Mouse (Mus musculus): ENCODE measurements at regions not wholly inside any gene's neighbourhood (a gene's known extent, or its start where the extent isn't known, plus 50 kb on each side); places are given as distances from the start of the nearest gene placed in this dataset.

DNA sequence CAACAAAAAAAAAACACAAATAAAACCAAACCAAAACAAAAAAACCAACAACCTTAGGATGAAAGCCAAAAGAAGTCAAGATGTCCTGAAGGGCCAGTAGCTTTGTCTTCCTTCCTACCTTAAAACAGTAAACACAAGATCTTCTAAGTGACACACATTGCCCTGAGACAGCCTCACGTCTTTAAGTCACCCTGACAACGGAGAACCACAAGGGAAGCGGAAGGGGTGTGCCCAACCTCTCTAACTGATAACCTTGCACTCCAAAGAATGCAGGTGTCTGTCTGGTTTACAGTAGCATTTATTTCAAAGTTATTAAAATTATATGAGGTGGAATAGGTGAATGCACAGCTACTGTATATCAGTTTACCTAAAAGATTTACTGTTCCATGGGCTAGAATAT lies 105.7 kb upstream of the Pcgf5 start:
- Histone ChIP-seq H3K9me3 (replicated peaks; ENCODE audit: control insufficient read depth, low read length) (no peaks in the 10 kb centered on the region), H3K36me3 (ENCODE audit: control insufficient read depth, insufficient read depth, low read length) (no peaks in the 10 kb centered on the region), H3K4me3 (ENCODE audit: low read depth, low read length) (no peak overlapping the region), H3K9ac (ENCODE audit: low read length) (no peak overlapping the region), H3K27me3 (replicated peaks; ENCODE audit: control insufficient read depth, insufficient read depth, low read length) (no peaks in the 10 kb centered on the region), H3K4me1 (ENCODE audit: control insufficient read depth, insufficient read depth, low read length) (no peaks in the 10 kb centered on the region), H3K27ac (ENCODE audit: low read depth, low read length) (no peak overlapping the region), H3K4me2 (ENCODE audit: low read length) (no peak overlapping the region)
- DNase-seq (ENCODE audit: low spot score) = no peak
- WGBS = 90% methylated on average over 3 of the region's 3 CpGs
- ATAC-seq = no peak

DNA sequence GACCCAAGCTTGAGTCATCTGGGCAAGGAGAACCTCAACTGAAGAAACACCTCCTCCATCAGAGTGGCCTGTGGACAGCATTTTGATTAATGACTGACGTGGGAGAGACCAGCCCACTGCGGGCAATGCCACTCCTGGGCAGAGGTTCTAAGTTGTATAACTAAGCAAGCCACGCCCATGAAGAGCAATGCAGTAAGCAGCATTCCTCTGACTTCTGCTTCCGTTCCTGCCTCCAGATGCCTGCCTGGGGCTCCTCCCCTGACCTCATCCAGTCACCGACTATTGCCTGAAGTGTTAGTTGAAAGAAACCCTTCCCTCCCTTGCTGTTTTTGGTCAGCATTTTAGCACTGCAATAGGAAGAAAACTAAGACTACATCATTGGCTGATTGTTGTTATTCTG lies 105.2 kb upstream of the Pcgf5 start:
- ATAC-seq (no peak), DNase-seq (ENCODE audit: low spot score) (no peak)
- no peak overlapping the region for H3K4me3 ChIP-seq (ENCODE audit: low read depth, low read length)
- H3K36me3 ChIP-seq (ENCODE audit: control insufficient read depth, insufficient read depth, low read length) = no peaks in the 10 kb centered on the region
- no peak overlapping the region for H3K27ac ChIP-seq (ENCODE audit: low read depth, low read length)
- H3K9ac ChIP-seq (ENCODE audit: low read length) = no peak overlapping the region
- H3K9me3 ChIP-seq (replicated peaks; ENCODE audit: control insufficient read depth, low read length) = no peaks in the 10 kb centered on the region; the same call in 1 of the 2 replicates
- no peaks in the 10 kb centered on the region for H3K27me3 ChIP-seq (replicated peaks; ENCODE audit: control insufficient read depth, insufficient read depth, low read length)
- no peak overlapping the region for H3K4me2 ChIP-seq (ENCODE audit: low read length)
- no peaks in the 10 kb centered on the region for H3K4me1 ChIP-seq (ENCODE audit: control insufficient read depth, insufficient read depth, low read length)
- WGBS = 83% methylated on average over 5 of the region's 5 CpGs

- Histone ChIP-seq H3K36me3 (ENCODE audit: control insufficient read depth, insufficient read depth, low read length) (no peaks in the 10 kb centered on the region), H3K4me2 (ENCODE audit: low read length) (no peak overlapping the region), H3K27me3 (replicated peaks; ENCODE audit: control insufficient read depth, insufficient read depth, low read length) (no peaks in the 10 kb centered on the region), H3K27ac (ENCODE audit: low read depth, low read length) (no peak overlapping the region), H3K4me1 (ENCODE audit: control insufficient read depth, insufficient read depth, low read length) (no peaks in the 10 kb centered on the region), H3K4me3 (ENCODE audit: low read depth, low read length) (no peak overlapping the region), H3K9ac (ENCODE audit: low read length) (no peak overlapping the region), H3K9me3 (replicated peaks; ENCODE audit: control insufficient read depth, low read length) (no peaks in the 10 kb centered on the region; the same call in 1 of the 2 replicates)
- ATAC-seq (no peak), DNase-seq (ENCODE audit: low spot score) (no peak)
- 89% methylated on average over 3 of the region's 3 CpGs for WGBS
Observed at GRCm38 (mm10) chr19:36252522-36252921, 95.6 kb upstream of the Pcgf5 start.

DNA sequence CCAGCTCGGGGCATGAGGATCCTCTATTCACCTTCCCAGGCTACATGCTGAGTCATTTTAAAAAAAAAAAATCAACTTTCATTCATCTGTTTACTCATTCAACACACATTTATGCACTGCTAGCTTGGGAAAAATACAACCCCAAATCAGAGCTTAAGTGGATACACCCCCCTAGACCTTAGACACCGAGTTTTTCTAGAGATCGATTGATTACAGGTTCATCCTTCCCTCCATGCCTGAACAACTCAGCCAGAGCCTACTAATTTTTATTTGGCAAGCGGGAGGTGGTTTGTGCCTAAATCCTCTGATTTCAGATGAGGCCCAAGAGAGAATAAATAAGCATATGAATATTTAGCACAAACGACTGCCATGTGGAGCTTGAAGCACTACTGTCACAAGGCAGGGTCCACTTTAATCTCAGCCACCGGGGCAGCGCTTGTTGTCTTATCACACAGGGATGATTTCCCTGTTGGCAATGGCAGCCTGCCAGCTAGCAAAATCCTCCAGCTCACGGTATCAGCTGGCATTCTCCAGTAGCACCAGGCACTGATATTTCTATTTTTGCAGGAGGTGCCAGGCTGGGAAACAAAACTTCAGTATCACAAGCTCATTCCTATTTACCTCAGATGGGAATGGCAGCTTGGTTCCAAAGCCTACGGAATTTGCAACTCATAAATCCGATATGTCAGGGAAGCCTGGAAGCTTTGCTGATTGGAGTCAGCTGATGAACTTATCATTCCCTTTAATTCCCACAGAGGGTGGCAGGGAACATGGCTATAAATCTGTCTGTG lies 90.2 kb upstream of the Pcgf5 start:
- ATAC-seq (peak; percentile 54), DNase-seq (ENCODE audit: low spot score) (peak; percentile 56)
- Histone ChIP-seq H3K4me3 (ENCODE audit: low read depth, low read length) (no peak overlapping the region), H3K4me1 (ENCODE audit: control insufficient read depth, insufficient read depth, low read length) (no peaks in the 10 kb centered on the region), H3K27me3 (replicated peaks; ENCODE audit: control insufficient read depth, insufficient read depth, low read length) (no peaks in the 10 kb centered on the region), H3K9ac (ENCODE audit: low read length) (no peak overlapping the region), H3K4me2 (ENCODE audit: low read length) (no peak overlapping the region), H3K27ac (ENCODE audit: low read depth, low read length) (no peak overlapping the region), H3K9me3 (replicated peaks; ENCODE audit: control insufficient read depth, low read length) (no peaks in the 10 kb centered on the region), H3K36me3 (ENCODE audit: control insufficient read depth, insufficient read depth, low read length) (no peaks in the 10 kb centered on the region)
- 63% methylated on average over 10 of the region's 10 CpGs for WGBS

DNA sequence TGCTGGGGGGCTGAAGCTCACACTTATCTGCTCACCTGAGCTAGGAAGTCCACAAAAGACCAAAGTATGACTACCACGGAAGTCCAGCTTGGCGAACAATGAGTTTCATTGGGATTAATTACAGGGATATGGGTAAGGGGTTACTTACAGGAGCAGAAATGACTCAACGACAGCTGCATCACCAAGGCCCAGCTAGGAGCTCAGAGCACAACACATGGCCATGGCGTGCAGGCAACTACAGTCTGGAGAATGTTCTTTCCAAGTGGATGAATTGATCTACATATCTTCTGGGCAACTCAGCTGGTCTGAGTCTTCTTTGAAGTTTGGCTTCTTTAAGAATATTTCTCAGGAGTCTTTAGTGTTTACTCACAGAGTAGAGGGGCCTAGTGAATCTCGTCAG lies 86.3 kb upstream of the Pcgf5 start:
- no peak for ATAC-seq
- H3K27me3 ChIP-seq (replicated peaks; ENCODE audit: control insufficient read depth, insufficient read depth, low read length) = no peaks in the 10 kb centered on the region
- 94% methylated on average over 5 of the region's 5 CpGs for WGBS

DNA sequence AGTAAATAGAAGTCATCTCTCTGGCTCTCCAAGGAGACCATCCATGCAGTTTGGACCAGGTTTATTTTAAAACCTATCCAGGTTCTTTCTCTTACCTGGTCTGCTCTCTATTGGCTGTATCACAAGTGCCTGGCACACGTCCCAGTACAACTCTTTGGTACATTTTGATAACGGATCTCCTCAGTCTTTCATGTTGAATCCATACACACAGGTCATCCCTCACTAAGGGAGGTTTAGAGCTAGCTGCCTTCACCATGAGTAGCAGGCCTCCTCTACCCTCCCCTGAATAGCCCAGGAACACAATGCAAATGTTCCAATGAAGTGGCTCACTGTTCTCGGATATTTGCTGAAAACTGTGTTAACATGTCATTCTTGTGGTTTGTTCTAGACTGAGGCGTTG lies 84.2 kb upstream of the Pcgf5 start:
- DNase-seq (ENCODE audit: low spot score) (no peak), ATAC-seq (no peak)
- no peaks in the 10 kb centered on the region for H3K27me3 ChIP-seq (replicated peaks; ENCODE audit: control insufficient read depth, insufficient read depth, low read length)
- H3K9ac ChIP-seq (ENCODE audit: low read length) = no peak overlapping the region
- H3K9me3 ChIP-seq (replicated peaks; ENCODE audit: control insufficient read depth, low read length) = no peaks in the 10 kb centered on the region
- no peaks in the 10 kb centered on the region for H3K36me3 ChIP-seq (ENCODE audit: control insufficient read depth, insufficient read depth, low read length)
- no peak overlapping the region for H3K27ac ChIP-seq (ENCODE audit: low read depth, low read length)
- 81% methylated on average over 4 of the region's 4 CpGs for WGBS
- H3K4me2 ChIP-seq (ENCODE audit: low read length) = no peak overlapping the region
- H3K4me3 ChIP-seq (ENCODE audit: low read depth, low read length) = no peak overlapping the region
- no peaks in the 10 kb centered on the region for H3K4me1 ChIP-seq (ENCODE audit: control insufficient read depth, insufficient read depth, low read length)

More for the DNA sequence above, 86.3 kb upstream of the Pcgf5 start:
- H3K27ac ChIP-seq (ENCODE audit: low read depth, low read length) = no peak overlapping the region
- no peak overlapping the region for H3K4me2 ChIP-seq (ENCODE audit: low read length)
- no peak overlapping the region for H3K4me3 ChIP-seq (ENCODE audit: low read depth, low read length)
- no peaks in the 10 kb centered on the region for H3K4me1 ChIP-seq (ENCODE audit: control insufficient read depth, insufficient read depth, low read length)
- no peaks in the 10 kb centered on the region for H3K9me3 ChIP-seq (replicated peaks; ENCODE audit: control insufficient read depth, low read length)
- no peak overlapping the region for H3K9ac ChIP-seq (ENCODE audit: low read length)
- H3K36me3 ChIP-seq (ENCODE audit: control insufficient read depth, insufficient read depth, low read length) = no peaks in the 10 kb centered on the region
- DNase-seq (ENCODE audit: low spot score) = no peak

DNA sequence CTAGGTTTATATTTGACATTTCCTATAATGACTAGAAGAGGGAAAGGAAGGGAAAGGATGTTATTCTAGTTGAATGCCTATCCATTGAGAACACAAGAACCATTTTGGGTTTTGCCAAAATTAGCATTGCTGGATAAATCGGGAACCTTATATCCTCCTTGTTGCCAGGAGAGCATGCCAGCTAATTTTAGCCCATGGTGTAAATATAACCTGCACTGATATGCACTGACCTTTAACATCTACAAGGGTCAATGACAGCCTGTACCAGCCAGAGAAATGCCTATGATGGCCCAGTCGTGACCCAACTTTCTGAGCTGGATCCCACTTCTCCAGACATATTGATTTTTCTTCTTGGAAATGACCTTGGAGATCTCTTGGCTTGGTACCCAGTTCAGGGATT lies 83.7 kb upstream of the Pcgf5 start:
- WGBS = 87% methylated on average over 2 of the region's 2 CpGs
- DNase-seq (ENCODE audit: low spot score) = no peak
- H3K27me3 ChIP-seq (replicated peaks; ENCODE audit: control insufficient read depth, insufficient read depth, low read length) = no peaks in the 10 kb centered on the region
- H3K4me2 ChIP-seq (ENCODE audit: low read length) = no peak overlapping the region
- no peak overlapping the region for H3K4me3 ChIP-seq (ENCODE audit: low read depth, low read length)
- no peak for ATAC-seq
- H3K4me1 ChIP-seq (ENCODE audit: control insufficient read depth, insufficient read depth, low read length) = no peaks in the 10 kb centered on the region
- no peaks in the 10 kb centered on the region for H3K9me3 ChIP-seq (replicated peaks; ENCODE audit: control insufficient read depth, low read length)
- no peak overlapping the region for H3K27ac ChIP-seq (ENCODE audit: low read depth, low read length)
- H3K9ac ChIP-seq (ENCODE audit: low read length) = no peak overlapping the region
- H3K36me3 ChIP-seq (ENCODE audit: control insufficient read depth, insufficient read depth, low read length) = no peaks in the 10 kb centered on the region

GRCm38 (mm10) chr19:36265276-36265675 lies 82.8 kb upstream of the Pcgf5 start:
- no peak overlapping the region for H3K9ac ChIP-seq (ENCODE audit: low read length)
- H3K9me3 ChIP-seq (replicated peaks; ENCODE audit: control insufficient read depth, low read length) = no peaks in the 10 kb centered on the region
- 95% methylated on average over 1 of the region's 1 CpGs for WGBS
- H3K4me2 ChIP-seq (ENCODE audit: low read length) = no peak overlapping the region
- H3K27me3 ChIP-seq (replicated peaks; ENCODE audit: control insufficient read depth, insufficient read depth, low read length) = no peaks in the 10 kb centered on the region
- no peak overlapping the region for H3K27ac ChIP-seq (ENCODE audit: low read depth, low read length)
- H3K4me3 ChIP-seq (ENCODE audit: low read depth, low read length) = no peak overlapping the region
- H3K4me1 ChIP-seq (ENCODE audit: control insufficient read depth, insufficient read depth, low read length) = no peaks in the 10 kb centered on the region
- no peaks in the 10 kb centered on the region for H3K36me3 ChIP-seq (ENCODE audit: control insufficient read depth, insufficient read depth, low read length)
- DNase-seq (ENCODE audit: low spot score) = no peak
- no peak for ATAC-seq

- H3K27ac ChIP-seq (ENCODE audit: low read depth, low read length) = no peak overlapping the region
- H3K9ac ChIP-seq (ENCODE audit: low read length) = no peak overlapping the region
- H3K27me3 ChIP-seq (replicated peaks; ENCODE audit: control insufficient read depth, insufficient read depth, low read length) = no peaks in the 10 kb centered on the region
- no peaks in the 10 kb centered on the region for H3K36me3 ChIP-seq (ENCODE audit: control insufficient read depth, insufficient read depth, low read length)
- no peaks in the 10 kb centered on the region for H3K9me3 ChIP-seq (replicated peaks; ENCODE audit: control insufficient read depth, low read length)
- no peaks in the 10 kb centered on the region for H3K4me1 ChIP-seq (ENCODE audit: control insufficient read depth, insufficient read depth, low read length)
- DNase-seq (ENCODE audit: low spot score) (no peak), ATAC-seq (no peak)
- no peak overlapping the region for H3K4me2 ChIP-seq (ENCODE audit: low read length)
- 39% methylated on average over 8 of the region's 8 CpGs for WGBS
- H3K4me3 ChIP-seq (ENCODE audit: low read depth, low read length) = no peak overlapping the region
Observed at GRCm38 (mm10) chr19:36266346-36266745, 81.8 kb upstream of the Pcgf5 start.
